Mouse (Mus musculus) ovary, adult 18-20 months (tissue): ENCODE measurements around the gene 2900026A02Rik.

Experiments used
- DNase-seq: peaks from one replicate; pipeline ENCODE4 v3.0.0; 2022; ENCODE audit warnings: low spot score, mixed read lengths

Gene 2900026A02Rik

DNA sequence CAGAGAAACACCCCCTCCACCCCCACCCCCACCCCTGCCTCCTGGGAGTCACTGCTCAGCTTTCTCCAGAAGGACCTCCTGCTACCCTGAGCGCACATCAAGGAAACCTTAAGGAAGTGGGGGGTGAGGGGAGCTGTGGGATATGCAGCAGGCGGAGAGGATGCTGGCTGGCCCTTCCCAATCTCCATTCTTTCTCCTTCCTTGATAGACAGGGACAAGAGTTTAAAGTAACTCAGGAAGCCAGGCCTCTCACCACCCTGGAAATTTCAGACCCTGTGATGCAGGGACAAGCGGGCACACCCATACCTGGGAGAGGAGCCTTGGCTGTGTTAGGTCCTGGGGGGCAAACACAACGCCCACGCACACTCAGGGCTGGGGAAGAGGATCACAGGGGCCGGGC is 10.7 kb downstream of the 2900026A02Rik start:
- no peak for DNase-seq

DNA sequence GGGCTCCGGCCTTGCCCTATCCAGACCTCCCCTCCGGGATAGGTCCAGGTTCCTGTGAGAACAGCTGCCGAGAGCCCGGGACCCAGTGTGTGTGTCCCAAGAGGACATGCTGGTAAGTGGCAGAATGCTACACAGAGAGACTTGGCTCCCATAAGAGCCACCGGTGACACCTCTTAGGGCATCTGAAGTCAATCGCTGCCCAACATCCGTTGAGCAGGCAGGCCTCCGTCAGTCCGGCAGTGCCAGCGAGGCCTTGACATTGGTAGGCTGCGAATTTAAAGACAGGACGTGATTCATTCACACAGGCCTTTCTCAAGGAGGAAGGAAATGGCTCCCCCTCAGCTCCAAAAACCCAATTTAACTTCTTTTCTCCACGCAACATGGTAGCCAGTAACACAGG is 11.1 kb downstream of the 2900026A02Rik start:
- no peak for DNase-seq

DNA sequence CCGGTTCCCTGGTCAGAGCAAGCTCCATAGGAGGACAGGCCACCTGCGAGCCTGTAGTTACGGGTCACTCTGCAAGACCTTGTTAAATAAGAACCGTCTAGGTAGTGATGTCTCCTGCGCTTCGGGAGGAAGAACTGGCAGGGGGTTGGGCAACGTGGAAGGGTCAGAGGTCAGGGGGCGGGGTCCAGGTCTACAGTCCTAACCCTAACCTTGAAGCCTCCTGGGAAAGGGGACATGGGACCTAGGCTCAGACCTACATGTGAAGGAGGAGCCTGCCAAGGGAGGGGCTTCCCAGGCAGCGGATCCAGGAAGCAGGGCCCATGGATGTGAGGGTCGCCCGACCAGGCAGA is 11.7 kb downstream of the 2900026A02Rik start:
- no peak for DNase-seq

DNA sequence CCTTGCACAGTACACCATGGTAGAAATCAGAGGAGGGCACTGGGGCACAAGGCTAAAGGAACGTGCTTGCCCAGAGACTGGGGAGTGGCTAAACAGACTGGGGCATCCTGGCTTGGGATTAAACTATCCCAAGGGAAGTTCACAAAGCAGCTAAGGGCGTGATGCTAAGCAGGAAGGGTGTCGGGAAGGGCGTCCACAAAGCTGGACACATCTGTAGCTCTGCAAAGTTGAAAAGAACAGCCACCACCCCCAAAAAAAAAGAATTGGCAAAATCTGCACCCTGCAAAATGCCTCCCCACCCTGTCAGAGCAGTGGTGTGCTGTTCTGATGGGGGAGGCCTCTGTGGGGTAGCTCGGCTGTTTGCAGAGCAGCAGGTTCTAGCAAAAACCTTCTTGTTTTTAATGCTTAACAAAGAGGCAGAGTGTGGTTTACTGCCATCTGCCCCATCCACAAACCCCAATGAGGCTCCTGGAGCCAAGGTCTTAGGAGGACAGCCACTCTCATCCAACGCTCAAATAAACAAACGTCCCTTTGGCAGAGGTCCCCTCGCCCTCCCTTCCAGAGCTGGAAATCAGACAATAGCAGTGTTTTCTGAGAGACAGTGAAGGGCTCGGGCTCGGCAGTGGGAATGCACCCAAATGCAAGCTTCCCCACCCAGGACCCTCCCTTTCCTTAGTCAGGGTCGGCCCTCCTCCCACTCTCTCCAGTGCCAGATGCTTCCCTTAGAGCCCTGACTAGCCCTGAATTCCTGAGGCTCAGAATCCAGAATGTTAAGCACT is 12.2 kb downstream of the 2900026A02Rik start:
- DNase-seq: peak; percentile 78

DNA sequence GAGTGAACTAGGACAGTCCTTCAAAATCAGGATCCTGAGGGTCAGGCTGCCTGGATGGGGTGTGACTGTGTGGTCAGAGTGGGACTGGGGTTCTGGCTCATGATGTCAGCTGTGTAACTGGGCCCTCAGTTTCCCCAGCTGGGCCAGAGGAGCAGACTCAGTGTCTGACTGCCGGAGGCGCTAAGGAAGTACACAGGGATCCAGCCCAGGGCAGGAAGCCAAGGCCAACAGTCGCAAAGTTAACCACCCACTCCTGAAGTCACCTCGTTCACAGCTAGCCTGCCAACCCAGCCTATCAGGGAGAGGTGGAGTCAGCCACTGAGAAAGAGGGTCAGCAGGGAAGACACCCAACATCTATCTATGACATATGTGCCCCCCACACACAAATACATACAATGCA is 13.0 kb downstream of the 2900026A02Rik start:
- no peak for DNase-seq

DNA sequence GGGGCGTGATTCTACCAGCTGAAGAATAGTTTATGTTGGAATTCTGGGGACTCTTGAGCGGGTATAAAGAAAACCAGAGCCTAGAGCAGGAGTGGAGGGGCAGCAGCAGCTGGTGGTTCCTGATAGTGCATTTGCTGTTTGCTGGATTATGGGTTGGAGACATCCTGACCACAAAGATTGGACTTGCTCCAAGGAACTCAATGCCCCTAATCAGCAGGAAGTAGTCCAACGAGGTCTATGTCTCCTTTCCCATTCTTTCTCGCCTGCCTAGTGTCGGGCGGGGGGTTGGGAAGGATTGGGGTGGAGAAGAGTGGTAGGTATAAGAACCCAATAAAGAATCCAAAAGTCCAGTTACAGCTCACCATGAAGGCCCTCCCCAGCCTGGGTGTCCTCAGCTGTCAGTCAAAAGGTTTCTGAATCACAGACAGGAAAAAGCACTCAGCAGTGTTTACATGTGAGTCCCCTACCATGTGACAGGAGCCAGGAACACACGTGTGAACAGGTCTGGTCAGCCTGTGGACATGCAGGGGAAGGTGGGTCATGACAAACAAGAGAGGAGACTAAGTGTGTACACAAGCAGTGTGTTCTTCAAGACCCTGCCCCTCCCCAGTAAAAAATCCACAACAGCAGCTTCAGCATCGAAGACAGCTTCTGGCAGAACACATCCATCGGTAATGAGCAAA is 14.2 kb downstream of the 2900026A02Rik start:
- DNase-seq: no peak

DNA sequence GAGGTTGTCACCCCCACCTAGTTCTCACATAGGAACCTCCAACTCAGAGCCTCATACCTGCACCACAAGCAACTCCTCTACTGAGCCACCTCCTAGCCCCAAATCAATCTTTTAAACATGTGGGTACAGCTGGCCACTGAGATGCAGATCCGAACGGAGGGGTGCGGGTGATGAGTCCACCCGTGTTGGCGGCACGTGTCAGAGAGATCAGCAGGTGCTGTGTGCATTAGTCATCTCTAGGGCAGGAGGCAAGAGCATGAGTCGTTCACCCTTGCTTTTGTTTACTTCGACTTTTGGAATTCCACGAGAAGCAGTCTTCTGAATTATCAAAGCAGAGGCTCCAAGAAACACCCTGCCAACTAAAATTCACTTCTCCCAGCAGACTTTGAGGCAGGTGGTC is 16.8 kb downstream of the 2900026A02Rik start:
- DNase-seq: no peak

DNA sequence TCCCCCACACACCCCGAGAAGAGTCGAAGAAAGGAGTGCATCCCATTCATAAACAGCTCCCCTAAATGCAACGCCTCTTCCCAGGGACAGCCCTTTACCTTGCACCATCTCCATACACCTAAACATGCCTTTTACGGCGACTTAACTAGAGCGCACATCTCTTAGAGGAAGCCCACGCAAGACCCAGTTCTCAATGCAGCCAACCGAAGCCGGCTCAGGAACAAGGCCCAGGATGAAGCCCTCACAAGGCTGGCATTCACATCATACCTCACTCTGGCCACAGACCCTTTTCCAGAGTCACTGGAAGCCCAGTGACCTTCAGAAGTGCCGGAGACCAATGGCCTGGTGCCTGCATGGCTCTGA is 21.3 kb downstream of the 2900026A02Rik start:
- no peak for DNase-seq

DNA sequence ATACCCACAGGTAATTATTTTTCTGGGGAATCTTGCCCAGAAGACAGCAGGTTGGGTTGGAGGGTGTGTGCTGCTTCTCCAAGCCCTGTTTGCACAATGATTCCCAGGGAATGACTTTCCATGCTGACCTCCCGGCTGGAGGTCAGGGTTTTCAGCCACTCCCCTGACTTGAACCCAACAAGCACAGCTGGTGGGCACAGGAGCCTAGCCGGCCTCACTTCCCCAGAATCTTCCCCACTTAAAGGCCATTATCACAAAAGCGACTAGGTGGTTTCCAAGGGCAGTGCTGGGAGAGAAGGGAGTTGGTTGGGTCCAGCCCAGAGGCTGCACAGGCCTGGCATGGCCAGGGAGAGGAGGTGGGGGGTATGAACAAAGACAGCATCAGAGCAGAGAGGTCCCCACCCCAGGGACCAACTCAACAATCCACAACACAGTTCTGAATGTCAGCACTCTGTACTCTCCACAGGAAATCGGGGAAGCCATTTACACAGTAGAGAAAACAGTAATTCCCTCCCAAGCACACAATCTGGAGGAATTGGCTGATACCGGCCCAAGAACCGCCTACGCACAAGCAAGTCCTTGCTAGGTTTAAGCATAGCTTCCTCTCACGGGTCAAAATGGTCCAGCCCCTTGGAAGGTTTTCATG is 21.8 kb downstream of the 2900026A02Rik start:
- DNase-seq: no peak

DNA sequence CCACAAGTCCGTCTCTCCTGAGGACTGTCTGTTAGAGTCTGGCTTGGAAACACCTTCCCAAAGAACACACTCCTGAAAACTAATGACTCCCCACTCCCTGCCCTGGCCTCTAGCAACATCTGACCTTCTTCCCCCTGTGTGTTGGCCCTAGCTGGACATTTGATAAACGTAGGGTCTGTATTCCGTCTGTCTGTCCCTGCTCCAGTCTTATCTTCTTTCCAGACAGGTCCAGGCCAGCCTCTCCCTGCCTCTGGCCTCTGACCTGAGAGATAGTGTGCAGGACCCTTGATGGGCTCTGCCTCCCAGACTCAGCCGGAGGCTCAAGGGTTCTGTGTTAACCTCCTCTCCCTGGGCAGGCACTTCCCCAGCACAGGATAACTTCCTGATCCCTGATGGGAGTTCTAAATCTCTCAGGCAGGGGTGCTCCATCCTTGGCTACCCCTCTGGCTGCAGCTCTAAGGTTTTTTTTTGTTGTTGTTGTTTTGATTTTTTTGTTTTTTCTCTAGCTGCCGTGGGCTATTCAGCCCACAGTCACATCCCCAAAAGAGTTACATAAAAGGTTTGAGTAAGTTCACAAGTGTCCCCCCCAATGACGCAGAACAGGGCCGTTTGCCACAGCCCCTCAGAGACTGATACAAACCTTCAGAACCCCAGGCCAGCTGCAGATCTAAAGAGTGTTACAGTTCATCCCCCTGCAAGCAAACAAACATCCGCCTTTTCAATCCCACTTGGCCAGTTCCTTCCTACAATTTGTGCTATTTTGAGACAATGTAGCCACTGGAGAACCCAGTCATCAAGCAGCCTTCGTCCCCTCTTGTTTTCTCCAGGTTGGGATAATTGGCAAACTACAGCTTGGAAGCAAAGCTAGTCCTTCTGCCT is 23.9 kb downstream of the 2900026A02Rik start:
- no peak for DNase-seq

DNA sequence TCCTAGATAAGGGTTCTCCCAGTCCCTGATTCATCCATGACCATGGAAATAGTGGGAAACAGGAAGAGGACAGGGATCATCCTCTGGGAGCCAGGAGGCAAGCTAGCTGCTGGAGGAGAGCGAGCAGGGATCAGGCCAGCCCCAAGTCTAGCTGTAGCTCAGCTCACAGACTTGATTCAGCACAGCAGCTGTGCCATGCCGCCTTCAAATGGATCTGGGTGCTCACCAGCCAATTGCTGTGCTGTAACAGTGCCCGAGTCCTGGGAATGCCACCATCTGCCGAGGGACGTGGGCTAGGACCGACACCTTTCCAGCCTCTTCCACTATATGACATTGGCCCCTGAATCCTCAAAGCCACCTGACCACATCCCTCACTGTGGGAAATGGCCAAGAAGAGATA is 25.1 kb downstream of the 2900026A02Rik start:
- DNase-seq: no peak

DNA sequence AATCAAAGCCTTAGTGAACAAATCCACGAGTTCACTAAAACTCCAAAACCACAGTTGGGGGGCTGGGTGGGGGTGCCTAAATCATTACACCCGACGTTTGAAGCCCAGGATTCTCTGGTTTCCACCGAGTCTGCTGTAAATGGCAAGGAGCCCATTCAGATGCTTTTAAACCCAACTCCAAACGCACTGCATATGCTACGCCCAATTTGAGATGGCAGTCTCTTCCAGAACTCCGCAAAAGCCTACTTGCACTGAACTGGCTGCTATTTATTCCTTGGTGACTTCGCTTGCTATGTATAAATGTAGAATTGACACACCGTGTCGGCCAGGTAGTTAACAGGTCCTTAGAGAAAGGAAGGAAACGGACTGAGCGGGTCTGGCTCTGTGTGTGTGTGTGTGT is 25.6 kb downstream of the 2900026A02Rik start:
- DNase-seq: no peak

DNA sequence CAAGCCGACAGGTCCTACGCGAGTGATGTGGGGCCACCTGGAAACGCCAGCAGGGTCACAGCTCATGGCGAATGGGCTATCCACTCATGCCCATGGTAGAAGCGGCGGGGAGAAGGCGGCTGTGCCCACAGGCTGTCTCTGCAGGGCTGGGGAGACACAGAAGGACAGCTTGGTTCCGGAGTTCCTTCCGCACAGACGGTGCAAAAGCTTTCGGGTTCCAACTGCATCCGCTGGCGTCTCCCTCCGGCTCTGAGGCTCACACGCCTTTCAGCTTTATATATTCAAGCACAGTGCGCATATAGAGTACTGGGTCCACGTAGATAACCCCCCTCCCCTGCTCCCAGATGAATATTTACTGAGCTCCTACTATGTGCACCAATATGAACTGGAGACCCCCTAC is 27.3 kb downstream of the 2900026A02Rik start:
- DNase-seq: no peak

DNA sequence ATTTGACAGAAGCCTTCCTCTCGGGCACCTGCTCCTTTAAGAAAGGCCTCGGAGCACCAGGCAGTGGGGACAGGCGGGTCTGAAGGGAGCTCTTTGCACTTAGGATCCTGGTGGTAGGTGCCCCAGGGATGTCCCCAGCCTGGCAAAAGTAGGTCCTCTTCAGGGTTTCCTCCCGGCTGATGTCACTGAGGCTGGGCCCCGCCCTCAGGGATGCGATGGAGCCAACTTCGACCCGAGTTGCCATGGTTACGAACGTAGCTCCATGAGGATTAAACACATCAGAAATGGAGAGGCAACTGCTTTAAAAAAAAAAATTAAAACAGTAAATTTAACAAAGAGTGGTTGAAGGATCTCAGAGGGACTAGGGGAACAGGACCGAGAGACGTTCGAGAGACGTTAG is 29.1 kb downstream of the 2900026A02Rik start:
- DNase-seq: no peak

DNA sequence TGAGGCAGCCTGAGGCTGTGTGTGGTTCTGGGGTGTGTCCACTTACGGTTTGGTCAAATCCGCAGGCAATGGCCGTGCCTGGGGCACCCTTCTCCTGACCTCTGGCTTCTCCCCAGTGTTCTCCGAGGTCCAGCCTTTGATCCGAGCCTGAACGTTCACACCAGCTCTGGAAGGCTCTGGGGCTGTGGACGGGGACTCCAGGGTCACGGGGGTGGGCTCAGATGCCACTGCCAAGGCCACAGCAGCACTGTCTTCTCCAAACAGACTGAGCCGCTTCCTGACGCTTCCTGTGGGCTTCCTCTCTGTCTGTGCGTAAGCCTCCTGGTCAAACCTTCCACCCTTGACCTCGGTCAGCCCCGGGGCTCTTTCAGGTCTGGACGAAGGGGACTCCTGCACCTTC is 30.5 kb downstream of the 2900026A02Rik start:
- DNase-seq: no peak

DNA sequence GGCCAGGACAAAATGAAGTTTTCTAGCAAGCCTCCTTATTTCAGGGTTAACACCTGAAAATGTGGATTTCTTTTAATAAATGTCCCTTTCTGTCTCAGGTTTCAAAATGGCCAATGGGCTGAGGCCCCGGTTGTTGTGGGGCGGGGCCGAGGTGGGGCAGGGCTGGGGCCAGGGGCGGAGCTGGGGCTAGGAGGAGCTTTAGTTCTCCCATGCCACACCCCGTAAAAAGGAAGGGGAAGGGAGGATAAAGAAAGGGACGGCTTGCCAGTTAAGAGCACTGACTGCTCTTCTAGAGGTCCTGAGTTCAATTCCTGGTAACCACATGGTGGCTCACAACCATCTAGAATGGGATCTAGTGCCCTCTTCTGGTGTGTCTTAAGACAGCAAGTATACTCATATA is 39.6 kb downstream of the 2900026A02Rik start:
- DNase-seq: no peak

DNA sequence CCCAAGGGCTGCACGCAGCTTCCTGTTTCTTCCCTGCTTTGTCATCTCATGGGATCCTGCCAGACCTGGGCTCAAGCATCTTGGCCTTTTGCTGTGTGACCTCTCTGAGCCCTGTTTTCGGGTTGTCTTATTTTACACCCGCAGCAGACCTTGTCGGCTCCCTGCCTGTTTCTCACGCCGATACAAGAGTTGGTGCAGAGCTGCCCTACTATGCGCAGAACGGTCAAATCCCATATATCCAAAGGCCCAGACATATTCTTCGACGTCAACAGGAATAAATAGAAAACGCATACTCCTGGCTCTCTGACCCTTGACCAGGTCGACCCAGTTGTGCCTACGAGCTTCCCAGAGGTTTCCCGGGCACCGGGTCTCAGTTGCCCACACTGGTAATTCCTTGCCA is 40.3 kb downstream of the 2900026A02Rik start:
- no peak for DNase-seq

DNA sequence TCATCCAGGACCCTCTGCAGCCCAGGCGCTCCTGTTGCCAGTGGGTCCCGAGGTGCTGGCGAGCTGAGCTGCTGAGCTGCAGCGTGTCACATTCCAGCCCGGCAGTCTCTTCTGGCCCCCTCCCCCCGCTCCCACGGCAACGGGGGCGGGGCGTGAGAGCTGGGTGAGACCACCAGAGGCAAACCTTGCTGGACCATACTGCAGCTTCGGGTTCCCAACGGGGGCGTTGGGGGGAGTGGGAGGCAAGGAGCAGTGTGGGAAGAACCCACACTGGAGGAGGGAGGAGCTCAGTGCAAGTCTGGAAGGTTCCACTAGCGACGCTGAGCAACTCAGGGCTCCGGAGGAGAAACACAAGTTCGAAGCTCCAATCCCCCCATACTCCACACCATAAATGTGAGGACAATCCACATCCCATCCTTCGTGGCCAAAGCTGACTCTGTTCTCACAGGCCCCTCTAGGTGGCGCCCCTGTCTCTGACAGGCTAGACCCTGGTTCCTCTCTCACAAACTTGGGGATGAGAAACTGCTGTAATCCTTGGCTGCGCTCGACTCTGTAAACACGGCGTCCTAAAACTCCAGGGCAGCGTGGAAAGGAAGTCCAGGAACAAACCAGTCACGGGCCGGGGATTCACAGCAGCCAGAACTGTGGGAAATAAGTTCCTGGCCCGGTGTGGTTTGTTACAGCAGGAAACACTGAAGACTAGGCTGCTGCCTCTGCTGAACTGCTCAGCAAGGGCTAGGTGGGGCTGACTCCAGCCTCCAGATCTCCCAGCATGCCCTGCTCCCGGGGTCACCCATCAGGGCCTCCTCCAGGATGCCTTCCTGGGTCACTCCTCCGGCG is 41.0 kb downstream of the 2900026A02Rik start:
- DNase-seq: peak; percentile 68

DNA sequence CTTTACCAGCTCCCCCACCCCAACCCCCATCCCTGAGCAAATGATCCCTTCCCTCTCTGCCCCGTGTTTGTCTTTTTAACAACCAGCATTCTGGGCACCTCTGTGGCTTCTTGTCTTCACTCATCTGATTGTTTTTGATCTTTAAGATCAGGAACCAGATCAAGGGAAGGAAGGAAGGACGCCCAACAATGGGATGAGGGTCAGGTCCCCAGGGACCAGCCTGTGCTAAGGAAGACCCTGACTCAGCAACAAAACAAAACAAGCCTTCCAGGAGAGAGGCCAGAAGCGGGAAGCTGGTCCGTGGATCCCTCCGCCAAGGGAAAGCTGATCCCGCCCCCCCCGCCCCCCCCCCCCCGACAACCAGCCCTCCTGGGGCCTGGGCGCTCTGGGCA is 41.6 kb downstream of the 2900026A02Rik start:
- DNase-seq: no peak

DNA sequence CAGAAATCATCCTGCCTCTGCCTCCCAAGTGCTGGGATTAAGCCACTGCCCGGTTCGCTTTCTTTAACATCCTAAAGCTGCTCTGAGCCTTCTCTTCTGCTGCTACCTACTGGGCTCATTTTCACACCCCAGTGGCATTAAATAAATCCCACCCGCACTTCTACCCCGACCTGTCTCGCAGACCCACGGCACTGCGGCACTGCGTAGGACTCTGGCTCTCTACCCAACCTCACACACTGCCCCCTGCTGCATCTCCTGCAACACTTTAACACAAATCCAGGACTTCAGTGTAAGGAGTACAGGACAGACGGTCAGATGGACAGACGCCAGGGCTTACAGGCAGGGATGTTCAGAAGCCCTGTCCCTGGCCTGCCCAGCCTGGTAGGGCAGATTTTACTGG is 45.1 kb downstream of the 2900026A02Rik start:
- DNase-seq: no peak

DNA sequence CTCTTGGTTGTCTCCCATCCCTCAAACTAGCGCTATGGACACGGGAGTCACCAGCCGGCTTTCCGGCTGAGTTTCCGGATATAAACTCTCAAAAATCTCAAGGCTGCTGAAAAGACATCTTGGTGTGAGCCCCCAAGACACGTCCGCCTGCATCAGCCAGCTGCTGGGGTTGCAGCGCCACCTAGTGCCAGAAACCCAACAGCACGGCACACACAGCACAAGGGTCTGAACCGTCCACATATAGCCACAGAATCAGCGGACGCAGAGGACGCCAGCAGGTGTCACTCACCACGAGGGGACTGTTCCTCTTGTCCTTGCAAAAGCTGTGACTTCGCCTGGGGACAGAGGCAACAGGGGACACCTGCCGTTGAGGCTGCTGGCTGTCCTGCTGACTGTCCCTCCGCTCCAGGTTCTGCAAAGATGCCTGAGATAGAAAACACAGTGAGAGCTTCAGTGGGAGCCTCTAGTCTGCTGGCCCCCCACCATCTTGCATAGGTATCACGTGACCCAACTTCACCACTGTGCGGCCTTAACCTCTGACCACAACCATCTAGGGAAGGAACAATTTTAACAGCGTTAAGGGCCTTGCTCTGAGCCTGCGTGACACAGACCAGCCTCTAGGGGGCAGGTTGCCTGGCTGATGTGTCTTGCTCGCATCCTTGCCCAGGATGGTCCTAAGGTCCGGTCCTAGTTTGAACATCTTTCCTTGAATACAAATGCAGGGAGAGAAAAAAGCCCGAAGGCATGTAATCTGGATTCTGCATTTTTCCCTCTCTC is 45.9 kb downstream of the 2900026A02Rik start:
- DNase-seq: no peak
